Mouse (Mus musculus) liver, postnatal 0 days (tissue): Measurements from ENCODE around the gene Tab1.

Experiments
- CTCF ChIP-seq: sonication (generic); IDR thresholded peaks from 2 replicates; pipeline ENCODE4 v1.5.1; 2016; ENCODE audit warnings: antibody characterized with exemption, low read depth
- EP300 ChIP-seq: IDR thresholded peaks from 2 replicates; pipeline ENCODE4 v1.6.1; 2016; ENCODE audit warnings: antibody characterized with exemption, low read depth, mild to moderate bottlenecking

GRCm38 (mm10) chr15:80142130-80142529 lies 9.2 kb downstream of the Tab1 start:
- TF ChIP-seq EP300 (no peak), CTCF (peak; percentile 45)
